Mouse (Mus musculus) cerebellum, adult 2 months (tissue): ENCODE measurements around the gene Etl4.

Source experiments
- CTCF ChIP-seq: fragments of 200-500 bp; IDR thresholded peaks from 2 replicates; pipeline ENCODE4 v1.5.1; 2011; ENCODE audit warnings: low read depth, mild to moderate bottlenecking, control low read depth, low read length, moderate library complexity, borderline replicate concordance; ENCODE audit not compliant: insufficient read depth
- POLR2A ChIP-seq: fragments of 200-500 bp; IDR thresholded peaks from 2 replicates; pipeline ENCODE4 v1.6.1; 2011; ENCODE audit warnings: low read length, control low read depth, borderline replicate concordance; ENCODE audit not compliant: insufficient read depth

- TF ChIP-seq POLR2A = no peak
- no peak for TF ChIP-seq CTCF
Measured at GRCm38 (mm10) chr2:20446180-20446579, 536.6 kb downstream of the Etl4 start.
